Mouse (Mus musculus): ENCODE measurements around the gene Srpx2.

The Srpx2 gene

DNA sequence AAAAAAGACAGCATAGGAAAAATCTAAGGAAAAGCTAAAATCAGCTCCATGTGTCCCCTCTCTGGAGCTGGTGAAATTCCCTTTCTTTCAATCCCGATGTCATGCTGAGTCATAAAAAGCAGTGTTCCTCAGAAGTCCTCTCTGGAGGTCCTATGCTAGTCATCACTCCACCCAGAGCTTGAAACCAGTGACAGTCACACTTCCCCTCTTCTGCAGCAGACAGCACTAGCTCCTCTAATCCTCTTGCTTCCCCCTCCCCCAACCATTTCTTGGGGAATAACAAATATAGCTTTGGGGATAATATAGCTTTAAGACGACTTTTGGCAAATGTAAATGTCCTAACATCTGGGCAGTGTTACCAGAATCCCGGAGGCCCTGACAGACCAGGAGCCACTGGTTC lies at the start of gene Srpx2:
Srpx2 (plus strand) TSS at position 166 of the 400 bp plus-strand sequence.
- peak in 1 of 2 experiments; percentile 2 for DNase-seq

DNA sequence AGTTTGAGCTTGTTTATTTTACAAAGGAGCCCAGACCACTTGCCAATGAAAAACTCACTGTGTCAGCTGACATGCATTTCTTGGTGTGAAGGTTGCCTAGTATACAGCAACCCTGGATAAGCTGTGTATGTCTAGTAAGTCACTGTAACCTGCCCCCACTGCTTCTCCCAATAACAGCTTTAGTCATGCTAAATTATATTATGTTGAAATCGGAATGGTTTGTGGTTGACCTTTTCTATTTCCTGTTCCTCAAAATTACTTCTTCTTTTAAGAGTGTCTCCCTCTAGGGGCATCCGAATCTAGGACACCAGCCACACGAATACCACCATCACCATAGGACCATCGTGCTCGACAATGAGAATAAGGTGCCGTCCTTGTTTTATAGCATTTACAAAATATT lies 38.5 kb upstream of the Srpx2 start:
- no peak for DNase-seq

DNA sequence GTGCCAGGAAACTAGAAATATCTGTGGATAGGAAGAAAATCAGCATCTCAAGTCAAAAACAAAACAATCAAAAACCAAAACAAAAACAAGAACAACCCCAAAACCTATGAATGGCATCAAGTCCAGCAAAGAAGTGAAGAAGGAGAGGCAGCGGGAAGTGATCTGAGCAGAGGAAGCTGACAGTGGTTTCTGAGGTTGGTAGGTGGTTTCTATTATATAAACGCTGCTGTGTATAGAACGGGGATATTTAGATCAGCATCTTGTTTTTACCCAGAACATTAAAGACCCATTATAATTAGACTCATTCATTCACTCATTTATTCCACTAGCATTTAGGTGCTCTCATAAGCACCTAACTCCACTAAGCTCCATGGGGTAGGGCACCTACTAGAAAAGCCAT lies 20.9 kb upstream of the Srpx2 start:
- DNase-seq: no peak

DNA sequence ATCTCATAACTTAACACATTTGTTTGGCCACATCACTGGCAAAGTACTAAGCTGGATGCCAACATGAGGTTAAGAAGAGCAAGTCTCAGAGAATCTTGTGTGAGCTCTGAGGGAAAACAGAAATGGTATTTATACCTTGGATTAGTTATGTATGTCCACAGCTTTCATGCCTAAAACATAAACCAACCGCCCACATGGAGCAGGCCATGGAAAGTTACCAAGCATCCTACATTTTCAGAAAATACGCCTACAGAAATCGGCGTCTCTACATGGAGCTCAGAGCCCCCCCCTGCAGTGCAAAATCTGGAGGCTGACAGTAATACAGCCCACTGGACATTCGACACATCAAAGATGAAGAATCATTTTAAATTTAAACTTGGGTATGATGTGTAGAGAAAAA lies 20.1 kb upstream of the Srpx2 start:
- DNase-seq: no peak

DNA sequence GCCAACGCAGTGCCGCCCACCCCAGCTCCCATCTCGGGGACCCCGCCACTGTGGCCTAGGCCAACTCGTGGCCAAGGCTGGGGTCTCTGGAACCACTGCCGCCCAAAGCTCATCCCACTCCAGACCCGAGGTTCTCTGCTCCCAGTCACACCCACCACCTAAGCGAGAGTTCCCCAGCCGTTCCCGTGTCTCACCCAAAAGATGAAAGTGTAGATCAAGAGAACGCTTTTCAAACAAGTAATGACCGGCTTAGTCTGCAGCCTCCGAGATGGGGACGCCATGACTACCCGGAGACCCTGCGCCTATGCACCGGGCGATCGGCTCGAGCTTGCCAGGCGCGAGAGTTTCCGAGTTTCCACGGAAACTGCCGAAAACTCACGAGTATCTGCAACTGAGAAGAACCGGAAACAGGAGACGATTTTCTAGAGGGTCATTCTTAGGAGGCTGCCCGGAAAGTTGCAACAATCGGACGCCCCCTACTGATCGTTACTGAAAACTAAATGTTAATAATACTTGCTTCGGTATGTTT lies 10.1 kb upstream of the Srpx2 start, which contains the start of gene Tspan6:
Tspan6 (minus strand) TSS at position 416 of the 529 bp plus-strand sequence.
- peak; percentile 82 to 88 for DNase-seq

- DNase-seq: peak; percentile 11 to 26
Measured at GRCm38 (mm10) chrX:133911397-133912103, 3.3 kb downstream of the Srpx2 start.

GRCm38 (mm10) chrX:133913006-133913405 lies 4.8 kb downstream of the Srpx2 start:
- DNase-seq: no peak

DNA sequence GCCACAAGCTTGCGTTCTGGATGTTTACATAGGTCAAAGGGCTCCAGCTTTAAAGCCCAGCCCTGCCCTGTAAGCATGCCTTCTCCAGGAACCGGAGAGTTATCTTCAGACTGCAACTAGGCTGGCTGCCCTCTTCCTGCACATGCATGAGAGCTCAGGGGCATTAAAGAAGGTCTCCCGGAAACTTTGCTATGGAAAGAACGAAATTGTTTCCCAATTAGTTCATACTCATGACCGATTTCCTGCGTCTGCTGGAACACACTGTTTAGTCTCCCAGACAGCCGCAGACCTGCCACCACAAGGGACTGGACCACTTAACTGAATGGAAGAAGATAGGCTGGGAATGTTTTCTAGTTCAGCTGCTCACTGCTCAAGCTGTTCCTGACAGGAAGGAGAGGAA lies 6.0 kb downstream of the Srpx2 start:
- DNase-seq: peak in 1 of 2 experiments; percentile 8

DNA sequence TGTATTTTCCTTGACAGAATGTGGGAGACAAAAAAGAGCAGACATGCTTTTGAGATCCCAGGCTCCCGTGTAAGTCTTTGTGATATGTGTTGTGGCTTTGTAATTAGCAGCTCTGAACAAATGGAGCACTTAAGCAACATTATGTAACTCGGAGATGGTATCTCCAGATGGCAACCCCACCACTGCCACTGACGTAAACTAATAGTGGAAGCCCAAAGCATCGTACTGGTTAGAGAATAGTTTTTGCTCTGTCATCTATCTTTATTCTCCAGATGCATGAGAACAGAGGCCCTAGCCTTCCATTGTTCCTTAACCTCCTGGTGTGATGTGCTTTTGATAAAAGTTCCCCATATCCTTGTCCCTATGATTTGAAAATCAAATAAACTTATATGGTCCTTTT lies 13.0 kb downstream of the Srpx2 start:
- no peak for DNase-seq

- no peak for DNase-seq
Measured at GRCm38 (mm10) chrX:133926760-133927159, 18.5 kb downstream of the Srpx2 start.

DNA sequence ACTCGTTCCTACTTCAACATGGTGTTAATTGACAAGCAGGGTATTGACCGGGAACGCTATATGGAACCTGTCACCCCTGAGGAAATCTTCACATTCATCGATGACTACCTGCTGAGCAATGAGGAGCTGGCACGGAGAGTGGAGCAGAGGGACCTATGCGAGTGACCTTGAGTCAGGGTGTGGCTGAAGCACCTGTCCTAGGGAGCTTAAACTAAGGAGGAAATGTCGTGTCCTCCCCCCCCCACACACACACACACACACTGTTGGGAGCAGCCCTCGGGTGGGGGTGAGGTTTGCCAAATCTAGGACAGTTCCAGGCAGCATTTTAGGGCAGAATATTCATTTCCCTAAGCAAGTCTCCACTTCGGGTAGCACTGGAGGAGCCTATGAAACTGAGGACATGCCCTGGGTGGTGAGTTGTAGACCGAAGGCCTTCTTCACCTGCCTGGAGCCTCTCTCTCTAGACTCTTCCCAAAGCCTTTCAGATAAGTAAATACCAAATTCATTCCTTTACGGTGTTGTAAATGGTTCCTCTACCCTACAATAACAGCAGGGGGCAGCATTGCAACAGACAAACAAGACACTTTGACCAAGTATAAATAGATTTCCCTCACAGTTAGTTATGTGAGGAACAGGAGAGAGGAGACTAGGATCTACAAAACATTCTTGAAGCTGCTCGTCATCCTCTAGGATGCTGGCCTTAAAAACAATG lies 23.2 kb downstream of the Srpx2 start:
- peak; percentile 42 to 54 for DNase-seq

DNA sequence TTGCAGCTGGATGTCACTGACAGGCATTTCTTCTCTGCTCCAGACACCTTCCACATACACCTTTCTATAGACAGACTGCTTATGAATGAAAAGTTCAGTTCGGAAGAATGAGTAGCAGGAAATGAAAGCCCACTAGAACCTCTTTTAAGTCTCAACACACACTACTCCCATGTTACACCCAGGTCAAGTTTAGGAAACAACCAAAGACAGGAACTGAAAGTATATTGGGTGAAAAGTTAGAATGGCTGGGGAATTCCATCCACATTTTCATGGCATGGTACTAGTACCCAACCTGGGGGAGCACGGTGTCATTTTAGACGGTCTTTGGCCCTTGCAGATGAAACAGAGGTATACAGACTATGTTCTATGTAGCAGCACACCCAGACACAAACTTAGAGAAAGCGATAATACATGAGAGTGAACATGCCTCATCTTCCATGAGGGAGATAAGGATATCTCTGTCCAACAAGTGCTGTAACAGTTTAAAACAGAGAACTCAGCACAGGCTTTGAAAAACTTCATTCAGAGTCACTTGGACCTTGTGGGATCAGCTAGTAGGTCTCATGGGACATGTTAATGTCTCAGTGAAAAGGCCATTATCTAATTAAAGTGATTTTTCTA lies 28.5 kb downstream of the Srpx2 start:
- DNase-seq: no peak

- DNase-seq: no peak
Measured at GRCm38 (mm10) chrX:133939561-133939960, 31.3 kb downstream of the Srpx2 start.

DNA sequence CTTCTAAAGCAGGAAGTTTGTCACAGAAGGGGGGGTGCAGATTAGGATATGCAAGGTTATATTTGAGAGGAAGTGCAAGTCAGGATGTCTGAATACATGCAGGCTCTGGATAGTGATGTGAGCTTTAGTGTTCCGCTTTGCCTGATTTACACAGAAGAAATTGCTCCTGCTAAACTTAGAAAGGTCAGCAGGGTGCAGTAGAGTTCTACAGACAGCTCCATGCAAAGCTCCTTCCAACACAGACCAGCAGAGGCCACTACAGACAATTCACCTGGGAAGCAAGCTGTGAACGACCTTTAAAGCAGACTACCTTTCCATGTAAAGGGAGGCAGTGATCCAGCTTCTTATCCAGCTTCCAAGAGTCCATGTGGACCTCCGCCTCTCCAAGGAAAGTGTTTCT lies 39.2 kb downstream of the Srpx2 start:
- DNase-seq: peak; percentile 56 to 69

DNA sequence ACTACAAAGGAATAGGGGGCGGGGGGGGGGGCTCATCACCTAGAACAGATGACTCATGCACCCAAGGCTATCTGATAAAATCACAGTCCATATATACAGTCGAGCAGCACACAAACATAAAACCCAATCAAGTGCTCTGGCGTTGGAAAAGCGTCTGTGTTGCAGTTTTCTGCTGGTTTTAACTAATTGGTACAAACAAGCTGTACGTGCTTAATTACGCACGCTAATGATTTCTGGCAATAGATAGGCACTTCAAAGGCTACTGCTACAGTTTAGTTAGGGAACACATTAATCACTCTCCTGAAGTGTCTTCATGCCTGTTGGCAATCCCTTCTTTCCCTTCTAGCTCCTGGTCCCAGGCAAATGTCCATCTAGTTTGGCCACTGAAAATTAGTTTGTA lies 46.4 kb downstream of the Srpx2 start:
- DNase-seq: no peak

DNA sequence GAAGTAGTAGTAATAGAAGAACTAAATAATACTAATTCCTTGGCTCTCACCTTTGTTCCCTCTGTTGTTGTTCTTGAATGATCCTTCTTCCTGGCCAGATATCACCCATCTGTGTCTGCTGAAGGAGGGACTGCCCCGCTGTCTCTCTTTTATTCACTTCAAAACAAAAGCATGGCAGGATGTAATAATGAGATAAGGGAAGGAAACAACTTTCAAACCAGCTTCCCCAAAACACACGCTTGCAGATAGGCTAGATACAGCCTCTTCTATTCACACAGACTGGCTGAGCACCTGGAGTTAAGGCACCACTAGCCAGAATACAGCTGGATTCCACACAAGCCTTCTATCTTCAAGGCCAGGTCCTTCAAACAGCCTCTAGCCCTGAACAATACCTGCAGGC lies 52.4 kb downstream of the Srpx2 start:
- DNase-seq: no peak

DNA sequence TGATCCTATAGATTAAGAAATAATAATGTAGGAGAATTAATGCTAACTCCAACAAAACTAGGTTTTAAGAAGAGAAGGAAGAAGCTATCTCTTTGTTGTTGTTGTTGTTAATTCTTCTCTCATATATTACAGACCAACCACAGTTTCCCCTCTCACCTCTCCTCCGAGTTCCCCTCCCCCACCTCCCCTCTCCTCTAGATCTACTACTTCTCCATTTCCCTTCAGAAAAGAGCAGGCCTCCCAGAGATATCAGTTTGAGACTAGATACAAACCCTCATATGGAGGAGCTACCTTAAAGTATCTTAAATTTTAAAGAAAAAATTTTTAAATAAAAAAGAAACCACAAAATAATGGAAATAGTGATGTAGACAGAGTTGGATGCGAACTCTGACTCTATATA lies 56.4 kb downstream of the Srpx2 start:
- DNase-seq: no peak

DNA sequence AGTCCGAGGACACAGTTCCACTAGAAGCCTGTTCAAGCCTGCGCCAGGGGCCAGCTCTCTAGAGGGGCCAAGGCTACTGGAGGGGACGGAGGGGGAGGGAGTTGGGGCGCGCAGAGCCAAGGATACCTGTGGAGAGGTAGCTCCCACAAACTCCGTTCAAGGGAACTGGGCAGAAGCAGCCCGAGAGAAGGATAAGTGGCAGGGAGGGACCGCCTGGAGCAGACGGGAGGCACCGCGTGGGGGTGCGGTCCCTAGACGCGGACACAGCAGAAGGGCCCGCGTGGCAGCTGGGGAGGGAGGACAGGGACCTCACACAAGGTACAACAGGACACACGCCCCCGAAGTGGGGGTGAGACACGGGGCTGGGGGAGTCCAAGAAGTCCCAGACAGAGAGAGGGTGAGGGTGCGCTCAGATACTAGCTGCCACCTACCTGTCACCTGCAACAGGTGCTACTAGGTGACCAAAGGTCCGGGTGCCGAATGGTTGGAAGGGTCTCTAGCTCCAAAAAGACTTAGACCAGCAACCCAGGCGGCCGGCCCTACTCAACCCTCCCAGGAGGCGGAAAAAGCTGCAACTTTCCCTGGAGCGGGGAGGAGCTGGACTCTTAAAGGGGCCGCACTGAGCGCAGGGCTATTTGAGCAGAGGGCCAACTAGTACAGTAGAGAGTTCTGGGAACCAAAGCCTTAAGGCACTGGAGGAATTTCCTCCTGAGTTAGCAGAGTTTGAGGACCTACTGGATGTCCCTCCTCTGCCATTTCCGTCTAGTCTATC lies 73.2 kb downstream of the Srpx2 start, which contains the start of gene Sytl4:
Sytl4 (minus strand) TSS at position 582 of the 772 bp plus-strand sequence.
- peak; percentile 42 to 64 for DNase-seq
